Mouse (Mus musculus): ENCODE results near the gene Lmntd1.

The Lmntd1 gene

GRCm38 (mm10) chr6:145488251-145488650 lies 125.9 kb downstream of the Lmntd1 start:
- DNase-seq (ENCODE audit: low spot score in 2 of 2) = no peak

GRCm38 (mm10) chr6:145485986-145486605 lies 128.0 kb downstream of the Lmntd1 start:
- no peak for DNase-seq (ENCODE audit: low spot score in 2 of 2)

GRCm38 (mm10) chr6:145483318-145483674 lies 130.8 kb downstream of the Lmntd1 start:
- no peak for DNase-seq (ENCODE audit: low spot score in 2 of 2)

GRCm38 (mm10) chr6:145482656-145483317 lies 131.3 kb downstream of the Lmntd1 start:
- DNase-seq (ENCODE audit: low spot score in 2 of 2) = no peak

GRCm38 (mm10) chr6:145481938-145482337 lies 132.2 kb downstream of the Lmntd1 start:
- no peak for DNase-seq (ENCODE audit: low spot score in 2 of 2)

GRCm38 (mm10) chr6:145478821-145479271 lies 135.3 kb downstream of the Lmntd1 start:
- DNase-seq (ENCODE audit: low spot score in 2 of 2) = no peak

- no peak for DNase-seq (ENCODE audit: low spot score in 2 of 2)
Observed at GRCm38 (mm10) chr6:145477367-145477905, 136.7 kb downstream of the Lmntd1 start.

GRCm38 (mm10) chr6:145471638-145472247 lies 142.4 kb downstream of the Lmntd1 start:
- DNase-seq (ENCODE audit: low spot score in 2 of 2) = no peak

- DNase-seq (ENCODE audit: low spot score in 2 of 2) = no peak
Observed at GRCm38 (mm10) chr6:145469260-145469943, 144.7 kb downstream of the Lmntd1 start.

- no peak for DNase-seq (ENCODE audit: low spot score in 2 of 2)
Observed at GRCm38 (mm10) chr6:145464027-145464426, 150.1 kb downstream of the Lmntd1 start.

GRCm38 (mm10) chr6:145462677-145463245 lies 151.4 kb downstream of the Lmntd1 start:
- no peak for DNase-seq (ENCODE audit: low spot score in 2 of 2)

GRCm38 (mm10) chr6:145457066-145457465 lies 157.1 kb downstream of the Lmntd1 start:
- DNase-seq (ENCODE audit: low spot score in 2 of 2) = no peak

GRCm38 (mm10) chr6:145450628-145451403 lies 163.3 kb downstream of the Lmntd1 start:
- DNase-seq (ENCODE audit: low spot score in 2 of 2) = no peak

GRCm38 (mm10) chr6:145448361-145448760 lies 165.8 kb downstream of the Lmntd1 start:
- no peak for DNase-seq (ENCODE audit: low spot score in 2 of 2)

GRCm38 (mm10) chr6:145445811-145446500 lies 168.2 kb downstream of the Lmntd1 start:
- DNase-seq (ENCODE audit: low spot score in 2 of 2) = no peak

GRCm38 (mm10) chr6:145445380-145445779 lies 168.7 kb downstream of the Lmntd1 start:
- DNase-seq (ENCODE audit: low spot score in 2 of 2) = no peak

- DNase-seq (ENCODE audit: low spot score in 2 of 2) = peak in 1 of 2 experiments; percentile 23
Observed at GRCm38 (mm10) chr6:145442786-145443185, 171.3 kb downstream of the Lmntd1 start.

- DNase-seq (ENCODE audit: low spot score in 2 of 2) = no peak
Observed at GRCm38 (mm10) chr6:145441416-145442110, 172.6 kb downstream of the Lmntd1 start.

- no peak for DNase-seq (ENCODE audit: low spot score in 2 of 2)
Observed at GRCm38 (mm10) chr6:145438851-145439250, 175.3 kb downstream of the Lmntd1 start.

GRCm38 (mm10) chr6:145435764-145436163 lies 178.4 kb downstream of the Lmntd1 start:
- DNase-seq (ENCODE audit: low spot score in 2 of 2) = no peak

All from spleen, postnatal 10 days (tissue).